Mouse (Mus musculus): Measurements from ENCODE around the gene Phykpl.

DNA sequence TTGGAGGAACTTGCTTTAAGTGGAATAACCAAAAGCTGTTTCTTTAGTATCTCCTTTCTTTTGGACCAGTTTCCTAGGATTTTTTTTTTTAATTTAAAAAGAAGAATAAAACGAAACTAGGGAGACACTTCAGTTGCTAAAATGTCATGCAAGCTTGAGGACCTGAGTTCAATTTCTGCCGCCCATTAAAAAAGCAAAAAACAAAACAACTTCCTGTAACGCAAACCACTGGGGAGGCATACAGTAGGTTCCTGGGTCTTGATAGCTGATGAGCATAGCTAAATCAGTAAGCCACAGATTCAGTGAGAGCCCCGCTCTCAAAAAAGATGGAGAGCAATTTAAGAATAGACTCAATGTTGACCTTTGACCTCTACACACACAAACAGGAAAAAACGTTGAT lies 53.9 kb downstream of the Phykpl start:
- TF ChIP-seq CTCF (IDR thresholded peaks at IDR 0.05; ENCODE audit: low read depth, low read length) = no peak
- TF ChIP-seq POLR2A (IDR thresholded peaks at IDR 0.05; ENCODE audit: extremely low read depth, insufficient read depth, low read length) = no peak
